Mouse (Mus musculus) CD4-positive naive resting alpha-beta T cell, adult 57 days (primary cell): ENCODE data around the gene Olfr1188. TPM values are rescaled to one million over a fixed set of nuclear protein-coding genes. Genes with fewer than 3 reads are reported as not detected.

Experiments
- total RNA-seq: library from RNA; stranded (reverse); gene quantifications from one replicate; pipeline ENCODE4 v1.2.4, GENCODE M21; 2023

The Olfr1188 gene
- not detected for total RNA-seq

GRCm38 (mm10) chr2:88556635-88557034 lies at the start of gene Olfr1188:
Olfr1188 (plus strand) TSS chr2:88556935.

GRCm38 (mm10) chr2:88518251-88518650 lies 38.5 kb upstream of the Olfr1188 start, which contains the start of gene Olfr1186:
Olfr1186 (plus strand) TSS chr2:88518551.

DNA sequence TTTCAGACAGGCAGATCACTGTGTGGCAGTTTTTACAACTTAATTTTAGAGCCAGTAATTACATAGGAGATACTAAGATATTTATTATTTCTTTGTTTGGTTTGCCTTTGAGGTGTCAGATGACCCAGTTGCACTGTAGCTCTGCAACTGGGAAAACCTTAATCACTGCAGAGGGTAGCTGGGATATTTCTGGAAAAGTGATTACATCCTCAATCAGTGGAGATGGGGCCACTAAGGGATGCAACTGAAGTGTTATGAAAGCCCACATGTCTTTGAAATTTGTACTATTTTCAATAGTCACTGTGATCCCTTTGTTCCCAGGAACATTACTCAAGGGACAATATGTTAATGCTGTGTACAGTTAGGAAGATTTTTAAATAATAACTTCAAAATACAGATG lies 29.4 kb downstream of the Olfr1188 start, which contains the start of gene Olfr1189:
Gene Olfr1189 (plus strand): TSS at position 301 of the 400 bp plus-strand sequence.

Other genes starting within 250 kb of the Olfr1188 start
- gene Olfr1174-ps, start 241.8 kb upstream of the Olfr1188 start, total RNA-seq, result not detected
- not detected for gene Olfr1175-ps, start 229.7 kb upstream of the Olfr1188 start, total RNA-seq
- gene Olfr1176, start 220.2 kb upstream of the Olfr1188 start, total RNA-seq, result not detected
- not detected for gene Olfr1177-ps, start 210.4 kb upstream of the Olfr1188 start, total RNA-seq
- gene Olfr1178, start 169.9 kb upstream of the Olfr1188 start, total RNA-seq, result not detected
- gene Olfr1179, start 150.5 kb upstream of the Olfr1188 start, total RNA-seq, result not detected
- gene Olfr1180, start 137.8 kb upstream of the Olfr1188 start, total RNA-seq, result not detected
- not detected for gene Olfr1181, start 130.8 kb upstream of the Olfr1188 start, total RNA-seq
- not detected for gene Gm13757, start 107.8 kb upstream of the Olfr1188 start, total RNA-seq
- not detected for gene Olfr1183, start 102.1 kb upstream of the Olfr1188 start, total RNA-seq
- gene Olfr1184, start 73.3 kb upstream of the Olfr1188 start, total RNA-seq, result not detected
- not detected for gene Olfr1185-ps1, start 63.6 kb upstream of the Olfr1188 start, total RNA-seq
- gene Olfr1186, start 38.4 kb upstream of the Olfr1188 start, total RNA-seq, result not detected
- not detected for gene Olfr1189, start 29.5 kb downstream of the Olfr1188 start, total RNA-seq
- 0.09 TPM for gene Olfr1191-ps1, start 83.6 kb downstream of the Olfr1188 start, total RNA-seq
- not detected for gene Olfr1192-ps1, start 91.6 kb downstream of the Olfr1188 start, total RNA-seq
- gene Olfr1193, start 118.7 kb downstream of the Olfr1188 start, total RNA-seq, result not detected
- not detected for gene Olfr1195, start 132.3 kb downstream of the Olfr1188 start, total RNA-seq
- not detected for gene Olfr1196, start 147.7 kb downstream of the Olfr1188 start, total RNA-seq
- not detected for gene Olfr1197, start 175.4 kb downstream of the Olfr1188 start, total RNA-seq
- gene Olfr1198, start 194.4 kb downstream of the Olfr1188 start, total RNA-seq, result not detected
- gene Olfr1199, start 203.5 kb downstream of the Olfr1188 start, total RNA-seq, result not detected
- not detected for gene Olfr1200, start 213.6 kb downstream of the Olfr1188 start, total RNA-seq
- not detected for gene Olfr1201, start 236.1 kb downstream of the Olfr1188 start, total RNA-seq